Mouse (Mus musculus) liver, embryonic 15.5 days (tissue): ENCODE data around the gene Tmem216. TPM values are rescaled to one million over a fixed set of nuclear protein-coding genes. Genes with fewer than 3 reads are reported as not detected.

ENCODE experiments used
- polyA plus RNA-seq: library from polyadenylated mRNA; unstranded; fragments of >200 nt; fragmentation: Nextera tagmentation; extraction: Ambion mirVana; gene quantifications from 2 replicates; pipeline ENCODE4 v1.2.1, GENCODE M21; 2015

Tmem216 gene
- polyA plus RNA-seq, 1 experiment from 2014 or later, result 12.1 TPM

Other genes with a start within 250 kb of the Tmem216 start
- 0.10 and 0.24 TPM in 2 replicates for gene Syt7, start 167.1 kb downstream of the Tmem216 start, polyA plus RNA-seq
- 0.07 TPM in 1 of 2 replicates, not detected in the other for gene Lrrc10b, start 98.8 kb downstream of the Tmem216 start, polyA plus RNA-seq
- gene Ppp1r32, start 73.3 kb downstream of the Tmem216 start, polyA plus RNA-seq, result not detected in 2 replicates
- 11.1 and 12.3 TPM in 2 replicates for gene Cpsf7, start 31.0 kb downstream of the Tmem216 start, polyA plus RNA-seq
- gene Sdhaf2, start 30.1 kb downstream of the Tmem216 start, polyA plus RNA-seq, result 26.3 and 26.6 TPM in 2 replicates
- 14.5 and 18.0 TPM in 2 replicates for gene Cyb561a3, start 20.9 kb upstream of the Tmem216 start, polyA plus RNA-seq
- gene Tmem138, start 21.1 kb upstream of the Tmem216 start, polyA plus RNA-seq, result 10.9 and 11.6 TPM in 2 replicates
- gene Ddb1, start 49.1 kb upstream of the Tmem216 start, polyA plus RNA-seq, result 151 and 177 TPM in 2 replicates
- gene Tkfc, start 49.4 kb upstream of the Tmem216 start, polyA plus RNA-seq, result 27.1 and 33.0 TPM in 2 replicates
- gene Vwce, start 78.0 kb upstream of the Tmem216 start, polyA plus RNA-seq, result 11.8 and 11.9 TPM in 2 replicates
- gene Pga5, start 121.8 kb upstream of the Tmem216 start, polyA plus RNA-seq, result not detected in 2 replicates
- gene Vps37c, start 132.5 kb upstream of the Tmem216 start, polyA plus RNA-seq, result 11.4 and 12.1 TPM in 2 replicates
- 0.03 TPM in 1 of 2 replicates, not detected in the other for gene Cd5, start 182.8 kb upstream of the Tmem216 start, polyA plus RNA-seq